Mouse (Mus musculus) gastrocnemius, adult 8-10 months (tissue): ENCODE data around the gene Psmd1. TPM values are rescaled to one million over a fixed set of nuclear protein-coding genes. Genes with fewer than 3 reads are reported as not detected.
A peak's percentile ranks its signal among the peaks of the same experiment; 100 is the strongest.
"Not testable (repeated sequence)": the region's sequence is repeated elsewhere in the genome, so short reads cannot be mapped to it uniquely, and the experiment has no call there.

Source experiments
- DNase-seq, 2 experiments: peaks; one replicate each; pipeline ENCODE4 v3.0.0; 2022; ENCODE audit warnings: low spot score in 2 of 2
- total RNA-seq, 4 experiments: library from RNA; stranded (reverse); gene quantifications; 2 replicates each; pipeline ENCODE4 v1.2.4; 2022

Psmd1 gene
- total RNA-seq, result 100 to 1,000 TPM; 124 to 134 (median 130) TPM

- DNase-seq, result peak; percentile 77 to 80
Measured at GRCm38 (mm10) chr1:86064271-86064991, at the start of gene Psmd1. Psmd1 (plus strand) TSS chr1:86064387.

DNA sequence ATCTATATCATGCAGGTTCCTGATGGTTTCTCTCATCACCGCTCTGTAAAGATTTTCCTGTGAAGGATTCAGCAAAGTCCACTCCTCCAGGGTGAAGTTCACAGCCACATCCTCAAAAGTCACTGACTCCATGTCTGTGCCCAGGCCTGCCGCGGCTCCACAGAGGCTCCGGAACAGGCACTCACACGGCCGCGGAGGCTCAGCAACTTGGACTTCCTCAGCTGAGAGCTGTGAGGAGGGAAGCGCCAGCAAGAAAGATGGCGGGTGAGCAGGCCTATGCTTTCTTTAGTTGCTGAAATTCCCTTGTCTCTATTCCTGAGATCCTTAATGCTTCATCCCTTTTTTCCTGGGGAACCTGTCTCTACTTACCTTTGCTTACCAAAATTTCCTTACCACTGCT, 48.4 kb upstream of the Psmd1 start:
- DNase-seq, result not testable (repeated sequence)

DNA sequence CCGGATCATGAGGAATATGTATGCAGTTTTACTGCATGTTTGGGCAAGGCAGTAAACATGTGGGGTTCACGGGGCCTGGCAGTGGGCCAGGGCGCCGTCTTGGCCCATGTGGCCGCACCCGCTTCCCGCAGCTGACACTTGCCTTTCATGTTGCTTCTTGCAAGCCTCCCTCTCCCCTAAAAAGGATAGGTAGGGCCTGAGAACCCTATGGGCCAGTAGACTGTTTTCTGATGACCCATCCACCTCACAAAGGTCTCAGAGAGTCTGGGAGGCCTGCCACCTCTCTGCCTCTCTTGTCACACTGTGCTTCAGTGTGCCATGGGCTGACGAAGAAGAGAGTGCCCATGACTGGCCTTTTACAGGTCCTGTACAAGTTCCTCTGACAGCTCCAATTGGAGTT, 47.7 kb upstream of the Psmd1 start, which contains the start of gene Spata3:
TSS of gene Spata3 (plus strand) at position 301 of the 400 bp plus-strand sequence.
- DNase-seq, result no peak

DNA sequence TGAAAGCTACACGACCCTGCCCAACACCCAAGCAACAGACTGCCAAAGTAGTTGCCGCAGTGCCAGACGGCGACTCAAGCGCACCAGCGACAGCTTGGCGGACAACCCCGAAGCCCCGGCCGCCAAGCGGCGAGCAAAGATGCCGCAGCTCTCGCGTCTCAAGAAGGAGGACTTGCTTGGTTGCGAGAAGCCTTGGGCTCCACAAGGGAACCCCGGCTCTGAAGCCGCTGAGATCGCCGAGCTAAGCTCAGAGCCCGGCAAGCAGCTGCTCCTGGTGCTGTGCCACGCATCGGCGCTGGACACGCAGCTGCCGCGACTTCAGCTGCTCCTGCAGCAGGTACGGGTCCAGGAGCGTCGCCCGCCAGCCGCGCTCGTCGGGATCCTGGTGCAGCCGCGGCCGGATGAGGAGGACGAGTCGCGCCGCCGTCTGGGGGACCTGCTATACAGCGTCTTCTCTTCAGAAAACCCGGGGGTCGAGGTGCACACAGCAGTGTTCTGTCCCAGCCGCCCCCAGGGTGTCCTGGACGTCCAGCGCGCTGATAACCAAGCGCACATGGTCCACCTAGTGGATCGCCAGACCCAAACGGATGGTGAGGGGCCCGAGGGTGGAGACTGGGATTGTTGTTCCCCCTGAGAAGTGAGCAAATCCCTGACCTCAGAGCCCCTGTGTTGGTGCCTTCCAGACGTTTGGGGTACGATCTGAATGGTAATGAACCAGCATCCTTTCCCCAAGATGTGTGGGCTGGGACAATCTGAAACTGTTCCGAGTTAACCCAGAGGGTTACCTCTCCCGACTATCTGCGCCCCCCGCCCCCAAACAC, 45.7 kb upstream of the Psmd1 start:
- DNase-seq, result no peak

GRCm38 (mm10) chr1:86021365-86021989, 42.7 kb upstream of the Psmd1 start:
- DNase-seq, result no peak

DNA sequence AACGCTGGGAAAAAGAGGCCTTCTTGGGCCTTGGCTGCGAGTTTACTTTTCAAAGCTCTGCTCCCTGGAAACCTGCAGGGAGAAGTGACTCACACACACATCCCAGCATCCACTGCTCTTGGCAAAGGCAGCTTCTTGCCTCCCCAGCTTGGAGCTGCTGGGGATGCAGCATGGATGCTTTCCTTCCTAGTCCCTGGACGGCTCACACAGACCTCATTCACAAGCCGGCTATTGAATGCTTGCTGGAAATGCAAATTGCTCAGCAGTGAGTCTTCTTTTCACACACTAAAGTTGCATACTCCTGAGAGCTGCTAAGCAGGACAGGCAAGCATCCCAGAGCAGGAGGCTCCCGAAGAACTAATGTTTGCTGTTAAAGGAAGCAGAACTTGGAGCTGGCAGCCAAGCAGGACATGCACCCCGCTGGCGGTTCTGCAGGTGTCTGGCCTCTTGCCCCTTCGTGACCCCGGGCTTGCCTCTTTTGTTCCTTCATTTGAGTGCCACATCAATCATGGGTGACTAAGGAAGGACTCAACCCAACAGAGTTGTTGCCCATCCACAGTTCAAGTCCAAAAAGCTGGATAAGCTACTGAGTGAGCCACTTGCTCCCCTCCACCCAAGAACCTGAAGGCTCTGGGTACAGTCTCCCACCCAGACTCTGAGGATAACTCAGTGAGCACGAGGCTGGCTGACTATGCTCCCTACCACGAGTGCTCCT, 31.8 kb upstream of the Psmd1 start:
- DNase-seq, result no peak

DNA sequence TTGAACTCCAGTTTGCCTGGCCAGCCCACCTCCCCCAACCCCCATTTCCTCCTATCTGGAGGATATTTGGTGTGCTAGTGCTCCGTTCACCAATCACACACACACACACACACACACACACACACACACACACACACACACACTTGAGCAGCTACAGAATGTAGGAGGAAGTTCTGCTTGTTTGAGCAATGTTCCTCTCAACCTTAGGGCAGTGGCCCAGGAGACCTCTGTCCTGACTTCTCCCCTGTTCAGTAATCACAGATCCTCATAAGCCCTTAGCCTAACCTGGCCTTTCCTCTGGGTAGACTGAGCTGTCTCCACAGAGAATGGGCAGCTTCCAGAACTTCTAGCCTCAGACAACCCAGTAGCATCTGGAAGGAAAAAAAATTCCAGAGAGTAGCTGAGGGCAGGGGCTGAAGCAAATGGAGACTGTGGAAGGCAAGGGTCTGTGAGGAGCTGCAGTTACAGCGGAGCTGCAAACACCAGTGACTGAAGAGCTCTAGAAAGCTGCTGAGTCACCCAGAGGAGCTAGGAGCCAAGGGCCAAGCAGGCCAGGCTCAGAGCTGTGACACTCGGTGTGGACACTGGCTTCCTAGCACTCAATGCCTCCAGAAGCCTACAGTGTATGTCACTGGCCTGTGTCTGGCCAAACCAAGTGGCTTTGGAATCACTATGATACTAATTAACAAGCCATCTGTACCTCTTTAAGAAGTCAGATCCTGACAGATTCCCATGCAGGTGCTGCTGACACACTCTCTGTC, 25.8 kb upstream of the Psmd1 start:
- peak in 1 of 2 experiments; percentile 37 for DNase-seq

DNA sequence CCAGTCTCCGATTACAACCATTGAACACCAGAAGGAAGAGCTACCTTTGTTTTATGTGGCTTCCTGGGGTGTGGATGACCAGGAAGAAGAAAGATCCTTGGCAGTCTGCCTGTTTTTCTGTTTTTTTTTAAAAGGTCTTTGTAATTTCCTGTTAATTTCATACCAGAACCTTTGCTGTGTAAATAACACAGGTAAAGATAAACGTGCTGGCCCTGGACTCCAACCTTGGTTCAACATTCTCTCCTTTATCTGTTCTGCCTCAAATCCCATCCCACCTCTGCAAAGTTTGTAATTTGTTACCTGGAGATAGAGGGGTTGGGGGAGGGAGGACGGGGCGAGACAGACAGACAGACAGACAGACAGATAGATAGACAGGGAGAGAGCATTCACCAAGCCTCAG, 24.1 kb upstream of the Psmd1 start:
- DNase-seq, result no peak

GRCm38 (mm10) chr1:86040817-86041216, 23.4 kb upstream of the Psmd1 start:
- DNase-seq, result no peak

DNA sequence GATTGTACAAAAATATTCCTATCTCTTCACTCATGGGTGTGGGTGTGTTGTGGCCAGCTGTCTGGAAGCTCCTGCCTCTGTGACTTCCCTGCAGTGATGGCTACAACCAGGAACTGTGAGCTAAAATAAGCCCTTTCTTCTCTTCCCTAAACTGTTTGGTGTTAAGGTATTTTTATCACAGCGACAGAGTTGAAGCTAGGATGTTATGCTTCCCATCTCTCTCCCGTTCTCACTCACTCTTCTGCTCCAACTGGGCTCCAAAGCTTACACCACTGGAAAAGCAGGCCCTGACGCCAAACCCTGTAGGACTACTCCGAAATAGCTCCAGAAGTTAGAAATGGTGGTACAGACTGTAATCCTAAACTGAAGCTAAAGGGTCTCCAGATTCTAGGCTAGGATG, 19.1 kb upstream of the Psmd1 start:
- DNase-seq, result no peak

GRCm38 (mm10) chr1:86045848-86046805, 18.1 kb upstream of the Psmd1 start, which contains the start of gene 2810459M11Rik:
2810459M11Rik (plus strand) TSS chr1:86045863.
- no peak for DNase-seq

- DNase-seq, result no peak
Measured at GRCm38 (mm10) chr1:86046833-86047563, 17.2 kb upstream of the Psmd1 start.

GRCm38 (mm10) chr1:86048231-86048630, 16.0 kb upstream of the Psmd1 start:
- DNase-seq, result no peak

GRCm38 (mm10) chr1:86048744-86049143, 15.4 kb upstream of the Psmd1 start:
- no peak for DNase-seq

- DNase-seq, result peak; percentile 41 to 67
Measured at GRCm38 (mm10) chr1:86053198-86053921, 10.8 kb upstream of the Psmd1 start.

- DNase-seq, result no peak
Measured at GRCm38 (mm10) chr1:86054943-86055342, 9.2 kb upstream of the Psmd1 start.

DNA sequence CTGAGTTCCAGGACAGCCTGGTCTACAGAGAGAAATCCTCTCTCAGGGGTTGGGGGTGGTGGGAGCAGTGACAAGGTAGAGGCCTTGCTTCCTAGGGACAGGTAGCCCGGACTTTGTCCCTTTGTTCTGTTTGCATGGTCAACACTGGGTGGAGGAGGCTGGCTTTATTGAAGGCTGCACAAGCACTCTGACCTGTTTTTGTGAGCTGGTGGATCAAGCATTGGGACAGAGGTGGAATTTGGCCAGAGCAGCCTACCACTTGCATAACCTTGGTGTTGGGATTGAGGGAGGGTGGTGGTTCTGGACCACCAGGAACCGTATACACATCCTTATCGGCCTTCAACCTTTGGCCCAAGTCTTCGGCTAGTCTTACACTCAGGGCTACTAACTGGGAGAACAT, 7.9 kb upstream of the Psmd1 start:
- no peak for DNase-seq
